Mouse (Mus musculus) CD4-positive, CD25-positive, alpha-beta regulatory T cell, adult 2 months (primary cell): Measurements from ENCODE around the gene Klhl8.
A peak's percentile ranks its signal among the peaks of the same experiment; 100 is the strongest.
"Not testable (repeated sequence)": the region's sequence is repeated elsewhere in the genome, so short reads cannot be mapped to it uniquely, and the experiment has no call there.

Experiments used
- DNase-seq: peaks from one replicate; pipeline ENCODE4 v3.0.0-alpha.2; 2012; ENCODE audit warnings: low read depth, low spot score

Gene Klhl8

GRCm38 (mm10) chr5:103910748-103911409 lies at the start of gene Klhl8:
TSS of gene Klhl8 (minus strand) at chr5:103911259.
- DNase-seq, result peak; percentile 86

GRCm38 (mm10) chr5:103954638-103955037 lies 43.6 kb upstream of the Klhl8 start:
- no peak for DNase-seq

GRCm38 (mm10) chr5:103953135-103954083 lies 42.4 kb upstream of the Klhl8 start:
- no peak for DNase-seq

- not testable (repeated sequence) for DNase-seq
Measured at GRCm38 (mm10) chr5:103950138-103950537, 39.1 kb upstream of the Klhl8 start.

- no peak for DNase-seq
Measured at GRCm38 (mm10) chr5:103943183-103943582, 32.1 kb upstream of the Klhl8 start.

- no peak for DNase-seq
Measured at GRCm38 (mm10) chr5:103939856-103940255, 28.8 kb upstream of the Klhl8 start.

GRCm38 (mm10) chr5:103939350-103939652 lies 28.2 kb upstream of the Klhl8 start:
- DNase-seq, result no peak

GRCm38 (mm10) chr5:103938547-103939349 lies 27.7 kb upstream of the Klhl8 start:
- no peak for DNase-seq

- peak; percentile 68 for DNase-seq
Measured at GRCm38 (mm10) chr5:103936906-103937589, 26.0 kb upstream of the Klhl8 start.

GRCm38 (mm10) chr5:103931924-103932323 lies 20.9 kb upstream of the Klhl8 start:
- DNase-seq, result not testable (repeated sequence)

GRCm38 (mm10) chr5:103930511-103930910 lies 19.5 kb upstream of the Klhl8 start:
- DNase-seq, result no peak

GRCm38 (mm10) chr5:103928196-103928550 lies 17.1 kb upstream of the Klhl8 start:
- DNase-seq, result no peak

- DNase-seq, result peak; percentile 88
Measured at GRCm38 (mm10) chr5:103927429-103928195, 16.6 kb upstream of the Klhl8 start.

GRCm38 (mm10) chr5:103926398-103926797 lies 15.3 kb upstream of the Klhl8 start:
- DNase-seq, result peak; percentile 75

- DNase-seq, result no peak
Measured at GRCm38 (mm10) chr5:103923755-103924154, 12.7 kb upstream of the Klhl8 start.

- no peak for DNase-seq
Measured at GRCm38 (mm10) chr5:103923101-103923500, 12.0 kb upstream of the Klhl8 start.

- no peak for DNase-seq
Measured at GRCm38 (mm10) chr5:103922436-103922835, 11.4 kb upstream of the Klhl8 start.

GRCm38 (mm10) chr5:103919497-103919896 lies 8.4 kb upstream of the Klhl8 start:
- DNase-seq, result no peak

- DNase-seq, result no peak
Measured at GRCm38 (mm10) chr5:103918233-103918632, 7.2 kb upstream of the Klhl8 start.

GRCm38 (mm10) chr5:103917357-103917895 lies 6.4 kb upstream of the Klhl8 start:
- no peak for DNase-seq
